ENCODE assay signal across 9 mouse cellular contexts in the genomic region with DNA sequence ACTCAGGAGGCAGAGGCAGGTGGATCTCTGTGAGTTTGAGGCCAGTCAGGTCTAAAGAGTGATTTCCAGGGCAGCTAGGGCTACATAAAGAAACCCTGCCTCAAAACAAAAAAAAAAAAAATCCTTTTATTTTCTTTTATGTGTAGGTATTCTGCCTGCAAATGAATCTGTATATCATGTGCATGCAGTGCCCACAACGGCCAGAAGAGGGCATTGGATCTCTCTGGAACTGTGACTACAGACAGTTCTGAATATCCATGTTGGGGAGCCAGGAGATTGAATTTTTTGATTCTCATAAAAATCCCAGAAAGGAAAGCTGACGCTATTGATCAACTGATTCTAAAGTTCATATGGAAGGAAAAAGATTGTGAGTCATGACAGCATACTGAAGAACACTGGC.
DNase-seq lines count a peak whose midpoint lies in the region; TF ChIP-seq lines count a peak whose summit lies in the region.
"Had no signal": no experiment of that assay in that cellular context is flagged by ENCODE, and none has a peak within 500 bp of the region (broad histone marks: within the 10 kb centered on the region; RNA-seq: fewer than 3 reads in every experiment).

No protein-coding gene starts in this region.

- intact Hi-C loops in heart, postnatal 10 days (cut with DNase I), result no loop called here

- no peaks in the 10 kb centered on the region for H3K36me3 ChIP-seq in thymus, adult 2 months (ENCODE audit: control insufficient read depth, insufficient read depth, low read length)
- H3K36me3 ChIP-seq: embryonic facial prominence, embryonic 12.5 days had no signal

- peak; percentile 18 to 41 for DNase-seq in heart, postnatal 10 days
- no peak for DNase-seq in heart, adult 11 months
- DNase-seq in thymus, adult 2 months, result peak; percentile 16
- DNase-seq in thymus, adult 18-20 months, result no peak
- peak; percentile 3 for DNase-seq in c-Kit-positive CD71-positive TER-119-positive erythroid progenitor cells, embryonic 14.5 days (ENCODE audit: low spot score)
- DNase-seq in layer of hippocampus, postnatal 10 days (ENCODE audit: low spot score in 2 of 2), result peak; percentile 76 to 78
- peak; percentile 48 to 63 for DNase-seq in right cerebral cortex, adult 2 months (ENCODE audit: low spot score in 2 of 2)
- no peak for DNase-seq in spleen, adult 12 weeks (ENCODE audit: low spot score)

- TF ChIP-seq POLR2A in thymus, adult 2 months (IDR thresholded peaks at IDR 0.05; ENCODE audit: control insufficient read depth, extremely low read depth, insufficient read depth, low read length, poor library complexity), result no peak

- H3K4me3 ChIP-seq in thymus, adult 2 months (ENCODE audit: control insufficient read depth, insufficient read depth, low read length), result no peak overlapping the region
- H3K4me3 ChIP-seq: embryonic facial prominence, embryonic 12.5 days had no signal

- no peaks in the 10 kb centered on the region for H3K4me1 ChIP-seq in thymus, adult 2 months (replicated peaks; ENCODE audit: control insufficient read depth, insufficient read depth, low read length)

- WGBS in thymus, adult 2 months, result 30% methylated on average over 2 of the region's 2 CpGs

- H3K27me3 ChIP-seq in thymus, adult 2 months (ENCODE audit: control insufficient read depth, insufficient read depth, low read length), result no peaks in the 10 kb centered on the region
- H3K27me3 ChIP-seq: embryonic facial prominence, embryonic 12.5 days had no signal

- no peak overlapping the region for H3K27ac ChIP-seq in thymus, adult 2 months (ENCODE audit: control insufficient read depth, insufficient read depth, low read length)
- H3K27ac ChIP-seq: embryonic facial prominence, embryonic 12.5 days had no signal

- no peak for TF ChIP-seq CTCF in thymus, adult 2 months (IDR thresholded peaks at IDR 0.05; ENCODE audit: borderline replicate concordance, control insufficient read depth, extremely low read depth, insufficient read depth, low read length, poor library complexity)

Comparison
In these comparisons a context has a peak if more than half of its experiments do, and no peak if none do; other contexts are left out.
1. DNase-seq: peak in heart, postnatal 10 days (2 of 2), thymus, adult 2 months (single experiment), c-Kit-positive CD71-positive TER-119-positive erythroid progenitor cells, embryonic 14.5 days (single experiment), layer of hippocampus, postnatal 10 days (2 of 2) and right cerebral cortex, adult 2 months (2 of 2); none in heart, adult 11 months (single experiment), thymus, adult 18-20 months (0 of 2) and spleen, adult 12 weeks (single experiment).